Mouse (Mus musculus) kidney, adult 10 weeks (tissue): ENCODE measurements around the gene Olfr1102. TPM values are rescaled to one million over a fixed set of nuclear protein-coding genes. Genes with fewer than 3 reads are reported as not detected.

ENCODE experiments used
- polyA plus RNA-seq: library from polyadenylated mRNA; stranded (reverse); fragments of 350-450 nt; fragmentation: Illumina TruSeq; extraction: RNeasy Lipid Tissue Mini Kit (QIAGEN cat#74804); gene quantifications from one replicate; pipeline ENCODE4 v1.2.3, GENCODE M21; 2014; ENCODE audit warnings: low read depth, low replicate concordance

Gene Olfr1102
- not detected for polyA plus RNA-seq

GRCm38 (mm10) chr2:86998098-86998497, at the start of gene Olfr1102:
Olfr1102 (plus strand) TSS chr2:86998398.

DNA sequence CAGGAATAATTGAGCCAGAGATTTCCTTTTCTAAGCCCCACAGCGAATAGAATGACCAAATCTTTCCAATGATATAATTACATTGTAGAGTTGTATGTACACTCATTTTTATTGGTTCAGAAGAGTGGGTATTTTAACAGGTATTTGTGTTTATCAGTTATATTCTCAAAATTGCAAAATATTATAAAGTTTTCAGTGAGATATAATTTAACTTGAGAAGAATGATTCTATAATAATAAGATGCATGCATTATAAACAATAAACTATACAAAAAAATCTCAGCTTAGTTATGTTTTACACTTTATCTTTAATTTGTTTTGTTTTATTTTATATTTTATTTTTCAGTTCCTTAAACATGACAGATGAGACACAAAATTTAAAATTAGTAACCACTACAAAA, 37.6 kb upstream of the Olfr1102 start, which contains the start of gene Olfr1099:
Olfr1099 (minus strand) TSS at position 101 of the 400 bp plus-strand sequence.

DNA sequence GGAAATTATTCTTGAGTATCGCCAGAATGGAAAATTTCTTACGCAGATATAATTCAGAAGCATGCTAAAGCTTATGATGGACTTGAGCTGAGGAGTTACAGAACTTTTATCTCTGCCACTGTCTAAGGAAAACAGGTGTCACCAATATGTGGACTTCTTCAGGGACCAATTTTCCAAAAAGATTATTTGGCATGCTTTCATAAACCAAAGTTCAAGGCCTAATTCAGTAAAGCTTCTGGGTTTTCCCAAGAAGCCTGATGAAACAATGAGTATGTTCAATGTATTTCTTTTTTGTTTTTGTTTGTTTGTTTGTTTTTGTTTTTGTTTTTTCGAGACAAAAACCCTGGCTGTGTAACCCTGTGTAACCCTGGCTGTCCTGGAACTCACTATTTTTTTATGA, 18.3 kb upstream of the Olfr1102 start, which contains the start of gene Olfr1100:
Olfr1100 (minus strand) TSS at position 101 of the 400 bp plus-strand sequence.

DNA sequence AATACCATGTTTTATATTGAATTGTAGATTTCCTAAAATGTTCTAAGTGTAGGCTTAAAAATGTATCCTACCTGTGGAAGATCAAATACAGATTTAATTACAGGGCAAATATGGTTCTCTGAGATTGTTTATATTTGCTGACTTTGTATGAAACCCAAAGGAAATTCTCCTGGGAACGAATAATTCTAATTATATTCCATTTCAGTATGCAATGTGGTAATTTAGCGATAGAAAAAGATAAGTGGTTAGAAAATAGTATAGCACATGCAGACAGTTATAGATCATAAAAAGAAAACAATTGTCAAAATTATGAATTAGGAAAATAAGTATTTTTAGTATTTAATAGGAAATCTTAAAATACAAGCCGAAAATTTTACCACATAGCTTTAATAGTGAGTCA, 7.1 kb upstream of the Olfr1102 start, which contains the start of gene Olfr1101:
Olfr1101 (minus strand) TSS at position 101 of the 400 bp plus-strand sequence.

GRCm38 (mm10) chr2:87026980-87027379, 28.8 kb downstream of the Olfr1102 start, which contains the start of gene Olfr1104:
Olfr1104 (minus strand) TSS chr2:87027080.

GRCm38 (mm10) chr2:87036431-87036830, 38.2 kb downstream of the Olfr1102 start, which contains the start of gene Olfr1105:
Olfr1105 (minus strand) TSS chr2:87036531.

DNA sequence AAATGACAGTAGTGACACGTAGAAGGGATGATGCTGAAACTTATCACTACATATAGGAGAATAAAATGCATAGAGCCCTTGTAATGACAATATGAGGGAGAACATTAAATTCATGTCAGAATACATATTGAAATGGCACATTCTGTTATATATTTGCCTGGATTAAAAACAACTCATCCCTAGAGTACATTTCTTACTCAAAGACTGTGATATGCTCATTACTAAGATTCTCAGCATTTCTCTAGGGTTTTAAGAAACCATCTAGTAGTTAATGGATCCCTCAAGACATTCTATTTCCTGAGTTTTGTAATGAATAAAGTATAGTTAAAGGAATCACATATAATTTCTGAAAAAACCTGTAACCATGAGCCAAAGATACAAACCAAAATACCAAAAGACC, 54.0 kb downstream of the Olfr1102 start, which contains the start of gene Olfr1106:
Olfr1106 (minus strand) TSS at position 101 of the 400 bp plus-strand sequence.

Other genes starting within 250 kb of the Olfr1102 start
- not detected for gene Olfr1090, start 239.4 kb upstream of the Olfr1102 start, polyA plus RNA-seq
- not detected for gene Olfr1093, start 215.9 kb upstream of the Olfr1102 start, polyA plus RNA-seq
- gene Olfr141, start 188.4 kb upstream of the Olfr1102 start, polyA plus RNA-seq: not detected
- not detected for gene Olfr1094, start 173.7 kb upstream of the Olfr1102 start, polyA plus RNA-seq
- not detected for gene Olfr1095, start 146.7 kb upstream of the Olfr1102 start, polyA plus RNA-seq
- gene Gm13723, start 123.6 kb upstream of the Olfr1102 start, polyA plus RNA-seq: not detected
- gene Olfr1097, start 106.2 kb upstream of the Olfr1102 start, polyA plus RNA-seq: not detected
- not detected for gene Olfr1098, start 73.9 kb upstream of the Olfr1102 start, polyA plus RNA-seq
- gene Olfr1099, start 37.7 kb upstream of the Olfr1102 start, polyA plus RNA-seq: not detected
- gene Olfr1100, start 18.4 kb upstream of the Olfr1102 start, polyA plus RNA-seq: not detected
- gene Olfr1101, start 7.2 kb upstream of the Olfr1102 start, polyA plus RNA-seq: not detected
- not detected for gene Olfr1104, start 28.7 kb downstream of the Olfr1102 start, polyA plus RNA-seq
- not detected for gene Olfr1105, start 38.1 kb downstream of the Olfr1102 start, polyA plus RNA-seq
- gene Olfr1106, start 53.9 kb downstream of the Olfr1102 start, polyA plus RNA-seq: not detected
- not detected for gene Olfr1107, start 77.4 kb downstream of the Olfr1102 start, polyA plus RNA-seq
- gene Olfr1109, start 97.6 kb downstream of the Olfr1102 start, polyA plus RNA-seq: not detected
- not detected for gene Olfr259, start 116.2 kb downstream of the Olfr1102 start, polyA plus RNA-seq
- gene Olfr1110, start 141.9 kb downstream of the Olfr1102 start, polyA plus RNA-seq: not detected
- gene Olfr1111, start 154.2 kb downstream of the Olfr1102 start, polyA plus RNA-seq: not detected
- gene Olfr1112, start 189.4 kb downstream of the Olfr1102 start, polyA plus RNA-seq: not detected
- gene Olfr1113, start 210.6 kb downstream of the Olfr1102 start, polyA plus RNA-seq: not detected
- gene Olfr1115, start 249.6 kb downstream of the Olfr1102 start, polyA plus RNA-seq: not detected